In genomic region chr1:183657043-183657442, GRCm38 (mm10) we compare ENCODE assay signal across 11 mouse cellular contexts.
DNase-seq lines count a peak whose midpoint lies in the region; ATAC-seq lines count a peak whose summit lies in the region.
"Had no signal": no experiment of that assay in that cellular context is flagged by ENCODE, and none has a peak within 500 bp of the region (broad histone marks: within the 10 kb centered on the region; RNA-seq: fewer than 3 reads in every experiment).

No protein-coding gene starts in this region.

- no peaks in the 10 kb centered on the region for H3K9me3 ChIP-seq in heart, embryonic 11.5 days (replicated peaks; ENCODE audit: control insufficient read depth, low read length)
- H3K9me3 ChIP-seq: embryonic facial prominence, embryonic 15.5 days; limb, embryonic 12.5 days; stomach, embryonic 15.5 days had no signal

- 56% methylated on average over 5 of the region's 5 CpGs for WGBS in heart, embryonic 11.5 days (ENCODE audit: insufficient replicate concordance)

- no peaks in the 10 kb centered on the region for H3K27me3 ChIP-seq in heart, embryonic 11.5 days (ENCODE audit: control insufficient read depth, insufficient read depth, low read length)
- H3K27me3 ChIP-seq: embryonic facial prominence, embryonic 15.5 days; limb, embryonic 12.5 days; stomach, embryonic 15.5 days had no signal

- DNase-seq in heart, postnatal 14 days = peak; percentile 37 to 56
- peak; percentile 77 for DNase-seq in B cell, adult 2 months
- DNase-seq in adrenal gland, adult 18-20 months (ENCODE audit: low spot score in 2 of 2) = peak; percentile 63 to 64
- peak; percentile 48 for DNase-seq in embryo, embryonic 9.5 days (ENCODE audit: extremely low spot score)
- DNase-seq in layer of hippocampus, adult 11-12 months (ENCODE audit: low spot score) = peak; percentile 70
- DNase-seq in thymus, postnatal 25 days = peak; percentile 56

- no peak overlapping the region for H3K27ac ChIP-seq in heart, embryonic 11.5 days (ENCODE audit: low read depth, low read length)
- H3K27ac ChIP-seq: embryonic facial prominence, embryonic 15.5 days; limb, embryonic 12.5 days; stomach, embryonic 15.5 days had no signal

- H3K36me3 ChIP-seq in heart, embryonic 11.5 days (ENCODE audit: control insufficient read depth, insufficient read depth, low read length) = no peaks in the 10 kb centered on the region
- H3K36me3 ChIP-seq: embryonic facial prominence, embryonic 15.5 days; limb, embryonic 12.5 days; stomach, embryonic 15.5 days had no signal

- no peak for ATAC-seq in heart, embryonic 11.5 days (replicated peaks; ENCODE audit: insufficient number of reproducible peaks, low FRiP score, low TSS enrichment)
- peak; percentile 90 for ATAC-seq in megakaryocyte-erythroid progenitor cell, adult 5-6 weeks (replicated peaks; ENCODE audit: low FRiP score, low TSS enrichment, poor library complexity, severe bottlenecking)

- intact Hi-C loops in heart, postnatal 14 days (cut with DNase I) = loop anchor here (1.0 kb wide), 1 partner anchor 215 kb away; no protein-coding TSS in a partner anchor

- no peak overlapping the region for H3K4me3 ChIP-seq in heart, embryonic 11.5 days (ENCODE audit: low read depth, low read length)
- H3K4me3 ChIP-seq: embryonic facial prominence, embryonic 15.5 days; limb, embryonic 12.5 days; stomach, embryonic 15.5 days had no signal

- no peak overlapping the region for H3K4me2 ChIP-seq in heart, embryonic 11.5 days
- H3K4me2 ChIP-seq: embryonic facial prominence, embryonic 15.5 days; limb, embryonic 12.5 days; stomach, embryonic 15.5 days had no signal

- no peaks in the 10 kb centered on the region for H3K4me1 ChIP-seq in heart, embryonic 11.5 days (ENCODE audit: control insufficient read depth, insufficient read depth, low read length)
- H3K4me1 ChIP-seq: embryonic facial prominence, embryonic 15.5 days; limb, embryonic 12.5 days; stomach, embryonic 15.5 days had no signal

- no peak overlapping the region for H3K9ac ChIP-seq in heart, embryonic 11.5 days (ENCODE audit: low read depth, low read length)
- H3K9ac ChIP-seq: embryonic facial prominence, embryonic 15.5 days; limb, embryonic 12.5 days; stomach, embryonic 15.5 days had no signal
